Mouse (Mus musculus) embryo, embryonic 11 days (tissue): ENCODE results near the gene Olfr50.

Experiments used
- DNase-seq: peaks from one replicate; pipeline ENCODE4 v3.0.0-alpha.2; 2015

Gene Olfr50

DNA sequence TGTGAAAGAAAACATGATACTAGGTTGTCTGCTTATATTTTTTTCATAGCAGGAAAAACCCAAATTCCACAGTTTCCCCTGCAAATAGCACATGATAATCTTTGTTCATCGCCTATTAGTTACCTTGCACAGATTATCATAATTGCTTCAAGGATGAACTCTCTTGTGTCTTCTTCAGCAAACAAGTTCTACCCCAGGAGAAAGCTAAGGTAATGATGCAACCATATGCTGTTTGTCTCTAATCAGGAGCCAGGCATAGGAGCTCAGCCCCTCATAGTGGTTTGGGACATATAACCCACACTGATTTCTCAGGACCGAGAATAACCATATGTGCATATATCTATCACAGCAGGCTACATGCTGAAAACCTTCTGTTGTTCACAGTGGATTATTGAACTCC, at the start of gene Olfr50:
Olfr50 (plus strand) TSS at position 301 of the 400 bp plus-strand sequence.
- no peak for DNase-seq

DNA sequence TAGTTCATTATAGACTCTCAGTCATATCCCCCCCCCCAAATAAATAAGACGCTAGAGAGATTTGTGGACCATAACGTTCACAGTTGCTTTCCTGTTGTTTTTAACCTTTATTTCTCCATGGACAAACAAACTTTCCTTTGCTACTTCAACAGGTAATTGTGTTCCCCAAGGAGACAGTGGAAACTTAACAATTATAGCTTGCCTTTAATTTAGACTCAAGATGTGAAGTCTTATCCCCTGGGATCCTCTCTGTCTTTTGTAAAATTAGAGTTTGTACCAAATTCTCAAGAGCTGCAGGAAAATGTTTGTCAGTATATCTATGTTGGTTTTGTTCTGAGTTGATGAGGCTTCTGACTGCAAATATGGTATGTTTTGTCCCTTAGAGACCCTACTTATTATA, 6.4 kb upstream of the Olfr50 start, which contains the start of gene Olfr348:
Olfr348 (plus strand) TSS at position 301 of the 400 bp plus-strand sequence.
- no peak for DNase-seq

DNA sequence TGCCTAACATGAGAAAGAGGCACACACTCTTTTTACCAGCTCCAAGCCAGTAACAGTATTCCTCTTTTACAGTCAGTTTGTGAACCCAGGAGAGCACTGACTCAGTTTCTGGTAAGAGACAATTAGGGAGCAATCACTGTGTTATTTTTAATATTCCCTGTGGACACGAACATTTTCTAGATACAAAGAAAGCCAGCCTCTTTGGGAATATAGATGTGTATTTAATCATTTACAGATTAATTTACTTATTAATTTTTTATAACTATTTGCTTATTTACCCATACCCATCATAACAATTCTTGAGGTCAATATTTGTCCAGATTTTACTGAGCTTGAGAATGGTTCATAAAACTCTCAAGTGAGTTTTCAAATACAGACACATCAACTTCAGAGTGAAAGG, 26.6 kb downstream of the Olfr50 start, which contains the start of gene Olfr3:
Olfr3 (minus strand) TSS at position 101 of the 400 bp plus-strand sequence.
- no peak for DNase-seq

GRCm38 (mm10) chr2:36846010-36846409, 55.7 kb downstream of the Olfr50 start, which contains the start of gene Olfr350:
Gene Olfr350, plus strand, starts transcription at chr2:36846310.
- no peak for DNase-seq
